Mouse (Mus musculus): ENCODE data around the gene Gabbr2.

Gabbr2 gene

DNA sequence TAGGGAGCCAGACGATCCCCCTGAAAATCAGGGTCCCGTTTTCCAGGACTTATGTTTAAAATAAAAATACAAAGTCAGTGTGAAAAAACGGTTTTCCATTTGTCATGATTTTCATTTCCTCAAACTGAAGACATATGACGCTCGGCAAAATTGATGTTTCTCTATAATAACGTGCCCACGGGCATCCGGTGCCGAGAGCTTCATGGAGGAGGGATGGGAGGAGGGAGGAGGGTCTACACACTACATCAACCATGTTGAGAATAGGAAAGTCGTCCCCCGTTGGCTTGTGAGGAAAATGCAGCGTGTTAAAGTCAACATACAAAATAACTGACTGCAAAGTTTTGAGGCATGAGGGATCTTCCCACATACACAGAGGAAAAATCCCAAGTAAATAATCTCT is 75.7 kb downstream of the Gabbr2 start:
- H3K36me3 ChIP-seq (ENCODE audit: control insufficient read depth, insufficient read depth, low read length, poor library complexity, severe bottlenecking), result no peaks in the 10 kb centered on the region
- DNase-seq (ENCODE audit: low read depth, low spot score), result no peak
- H3K27me3 ChIP-seq (ENCODE audit: control insufficient read depth, insufficient read depth, low read length, poor library complexity, severe bottlenecking), result no peaks in the 10 kb centered on the region

DNA sequence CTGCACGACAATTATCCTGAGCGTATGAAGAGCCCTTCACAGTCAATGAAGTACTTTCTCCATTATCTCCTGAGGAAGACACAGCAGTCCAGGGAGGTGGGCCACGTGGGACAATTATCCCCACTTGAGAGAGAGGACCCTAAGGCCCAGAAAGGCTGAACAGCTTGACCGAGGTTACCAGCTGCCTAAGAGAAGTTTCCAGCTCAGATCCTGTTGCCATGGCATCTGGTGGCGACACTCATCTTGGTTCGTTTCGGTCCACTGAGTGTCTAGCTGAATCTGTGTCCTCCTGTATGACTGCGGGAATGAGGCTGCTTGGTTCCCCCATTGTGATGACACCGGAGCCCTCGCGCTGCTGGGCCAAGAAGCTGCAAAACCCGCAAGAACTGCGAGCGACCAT is 76.2 kb downstream of the Gabbr2 start:
- no peak for DNase-seq (ENCODE audit: low read depth, low spot score)
- H3K27me3 ChIP-seq (ENCODE audit: control insufficient read depth, insufficient read depth, low read length, poor library complexity, severe bottlenecking), result no peaks in the 10 kb centered on the region

DNA sequence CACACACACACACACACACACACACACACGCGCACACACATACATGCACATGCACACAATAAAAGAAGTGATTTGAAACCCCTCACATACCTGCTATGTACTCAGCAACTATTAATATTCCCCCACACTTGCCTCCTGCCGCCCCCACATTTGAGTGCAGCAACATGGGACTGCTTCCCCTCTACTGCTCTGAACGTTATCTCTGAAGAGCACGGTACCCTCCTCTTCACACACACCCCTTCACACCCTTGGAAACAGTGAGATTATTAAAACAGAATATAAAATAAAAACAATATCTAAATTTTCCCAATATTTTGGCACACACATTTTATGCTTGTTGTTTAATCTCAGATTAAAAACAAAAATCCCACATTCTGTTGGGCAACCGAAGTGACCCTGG is 77.1 kb downstream of the Gabbr2 start:
- Histone ChIP-seq H3K27me3 (ENCODE audit: control insufficient read depth, insufficient read depth, low read length, poor library complexity, severe bottlenecking) (no peaks in the 10 kb centered on the region), H3K36me3 (ENCODE audit: control insufficient read depth, insufficient read depth, low read length, poor library complexity, severe bottlenecking) (no peaks in the 10 kb centered on the region)
- no peak for DNase-seq (ENCODE audit: low read depth, low spot score)

More for the DNA sequence above, 76.2 kb downstream of the Gabbr2 start:
- no peaks in the 10 kb centered on the region for H3K36me3 ChIP-seq (ENCODE audit: control insufficient read depth, insufficient read depth, low read length, poor library complexity, severe bottlenecking)

DNA sequence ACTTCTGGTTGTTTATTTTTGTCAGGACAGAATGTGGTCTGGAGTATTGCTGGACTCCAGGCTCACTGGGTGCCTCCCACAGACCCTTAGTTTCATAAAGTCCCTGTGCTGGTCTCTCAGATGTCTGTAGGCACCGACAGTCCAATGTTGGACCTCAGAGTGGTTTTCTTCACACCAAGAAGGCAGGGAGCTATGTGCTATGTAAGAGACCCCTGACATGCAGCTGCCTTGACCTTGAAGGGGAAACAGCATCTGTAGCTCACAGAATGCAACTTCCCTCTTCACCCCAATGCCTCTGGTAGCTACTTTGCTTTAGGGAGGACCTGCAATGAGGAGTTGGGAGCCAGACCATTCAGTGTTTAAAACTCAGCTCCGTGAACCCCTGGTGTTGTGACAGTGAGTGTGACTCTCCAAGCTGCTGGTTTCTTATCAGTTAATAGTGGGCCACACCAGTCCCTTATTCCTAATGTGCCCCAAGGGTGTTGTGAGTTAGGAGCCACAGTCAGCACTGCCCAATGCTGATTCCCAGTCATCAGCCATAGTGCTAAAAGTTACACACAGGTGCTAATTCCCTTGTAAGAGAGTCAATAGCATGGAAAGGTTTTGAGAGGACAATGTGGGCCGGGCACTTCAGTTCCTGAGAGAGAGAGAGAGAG is 85.5 kb downstream of the Gabbr2 start:
- no peaks in the 10 kb centered on the region; the same call in 1 of the 2 replicates for H3K27me3 ChIP-seq (ENCODE audit: control insufficient read depth, insufficient read depth, low read length, poor library complexity, severe bottlenecking)

DNA sequence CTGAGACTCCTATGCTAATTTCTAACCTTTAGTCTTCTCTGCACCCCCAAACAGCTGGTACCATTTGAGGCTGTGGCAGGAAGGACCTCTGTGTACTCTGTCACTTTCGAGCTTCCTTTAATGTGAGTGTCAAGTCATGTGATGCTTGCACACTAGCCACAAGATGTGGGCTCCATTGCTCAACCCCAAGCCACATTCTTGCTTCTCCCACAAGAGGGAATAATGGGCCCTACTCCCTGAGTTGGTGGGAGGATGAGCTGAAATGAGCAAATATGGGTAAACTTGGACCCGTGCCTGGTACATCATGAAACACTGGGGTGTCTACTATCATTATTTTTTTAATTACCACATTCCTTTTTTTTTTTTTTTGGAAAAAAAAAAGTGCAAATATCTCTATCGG is 86.5 kb downstream of the Gabbr2 start:
- H3K36me3 ChIP-seq (ENCODE audit: control insufficient read depth, insufficient read depth, low read length, poor library complexity, severe bottlenecking), result no peaks in the 10 kb centered on the region
- DNase-seq (ENCODE audit: low read depth, low spot score), result no peak
- H3K27me3 ChIP-seq (ENCODE audit: control insufficient read depth, insufficient read depth, low read length, poor library complexity, severe bottlenecking), result no peaks in the 10 kb centered on the region; the same call in 1 of the 2 replicates

More for the DNA sequence above, 85.5 kb downstream of the Gabbr2 start:
- H3K36me3 ChIP-seq (ENCODE audit: control insufficient read depth, insufficient read depth, low read length, poor library complexity, severe bottlenecking), result no peaks in the 10 kb centered on the region
- no peak for DNase-seq (ENCODE audit: low read depth, low spot score)

DNA sequence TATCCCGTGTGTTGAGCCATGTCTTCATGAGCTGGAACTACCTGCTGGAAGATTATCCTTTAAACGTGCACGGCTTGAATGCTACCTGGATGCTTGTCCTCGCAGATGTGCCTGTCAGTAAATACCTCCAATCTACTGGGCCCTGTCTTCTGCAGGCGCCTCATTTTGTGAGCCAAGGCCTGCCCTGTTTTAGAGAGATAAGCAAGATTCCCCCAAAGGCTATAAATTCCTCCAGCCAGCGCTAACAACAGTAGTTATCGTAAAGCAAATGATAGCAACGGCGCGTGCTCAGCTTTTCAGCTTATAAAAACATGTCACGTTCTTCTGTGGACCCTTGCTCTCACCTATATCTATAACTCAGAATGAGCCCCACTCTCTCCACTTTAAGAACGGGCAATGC is 87.5 kb downstream of the Gabbr2 start:
- DNase-seq (ENCODE audit: low read depth, low spot score), result no peak
- H3K36me3 ChIP-seq (ENCODE audit: control insufficient read depth, insufficient read depth, low read length, poor library complexity, severe bottlenecking), result no peaks in the 10 kb centered on the region

DNA sequence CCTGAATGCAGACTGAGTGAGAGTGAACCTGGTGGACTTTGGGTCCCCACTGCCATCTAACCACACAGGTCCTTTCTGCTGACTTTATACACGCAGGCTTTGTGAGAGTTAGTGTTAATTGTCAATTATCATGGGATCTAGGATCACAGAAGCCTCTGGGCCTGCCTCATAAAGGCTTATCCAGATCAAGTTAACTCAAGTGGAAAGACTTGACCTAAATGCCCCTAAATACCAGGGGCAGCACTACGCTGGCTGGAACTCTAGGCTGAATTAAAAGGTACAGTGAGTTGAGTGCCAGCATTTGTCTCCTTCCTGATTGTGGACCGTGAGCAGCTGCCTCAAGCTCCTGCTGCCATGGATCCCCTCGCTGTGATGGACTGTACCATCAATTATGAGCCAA is 93.1 kb downstream of the Gabbr2 start:
- no peaks in the 10 kb centered on the region for H3K36me3 ChIP-seq (ENCODE audit: control insufficient read depth, insufficient read depth, low read length, poor library complexity, severe bottlenecking)
- DNase-seq (ENCODE audit: low read depth, low spot score), result no peak

More for the DNA sequence above, 87.5 kb downstream of the Gabbr2 start:
- H3K27me3 ChIP-seq (ENCODE audit: control insufficient read depth, insufficient read depth, low read length, poor library complexity, severe bottlenecking), result no peaks in the 10 kb centered on the region; the same call in 1 of the 2 replicates

GRCm38 (mm10) chr4:46897634-46898399 is 93.9 kb downstream of the Gabbr2 start:
- H3K27me3 ChIP-seq (ENCODE audit: control insufficient read depth, insufficient read depth, low read length, poor library complexity, severe bottlenecking), result no peaks in the 10 kb centered on the region
- no peak for DNase-seq (ENCODE audit: low read depth, low spot score)
- no peaks in the 10 kb centered on the region for H3K36me3 ChIP-seq (ENCODE audit: control insufficient read depth, insufficient read depth, low read length, poor library complexity, severe bottlenecking)

More for the DNA sequence above, 93.1 kb downstream of the Gabbr2 start:
- H3K27me3 ChIP-seq (ENCODE audit: control insufficient read depth, insufficient read depth, low read length, poor library complexity, severe bottlenecking), result no peaks in the 10 kb centered on the region

- no peak for DNase-seq (ENCODE audit: low read depth, low spot score)
- no peaks in the 10 kb centered on the region for H3K36me3 ChIP-seq (ENCODE audit: control insufficient read depth, insufficient read depth, low read length, poor library complexity, severe bottlenecking)
- H3K27me3 ChIP-seq (ENCODE audit: control insufficient read depth, insufficient read depth, low read length, poor library complexity, severe bottlenecking), result no peaks in the 10 kb centered on the region
These were observed 97.5 kb downstream of the Gabbr2 start for GRCm38 (mm10) chr4:46894144-46894543.

- no peak for DNase-seq (ENCODE audit: low read depth, low spot score)
- H3K27me3 ChIP-seq (ENCODE audit: control insufficient read depth, insufficient read depth, low read length, poor library complexity, severe bottlenecking), result no peaks in the 10 kb centered on the region
- no peaks in the 10 kb centered on the region for H3K36me3 ChIP-seq (ENCODE audit: control insufficient read depth, insufficient read depth, low read length, poor library complexity, severe bottlenecking)
These were observed 102.5 kb downstream of the Gabbr2 start for GRCm38 (mm10) chr4:46889175-46889574.

- DNase-seq (ENCODE audit: low read depth, low spot score), result no peak
- no peaks in the 10 kb centered on the region for H3K36me3 ChIP-seq (ENCODE audit: control insufficient read depth, insufficient read depth, low read length, poor library complexity, severe bottlenecking)
- H3K27me3 ChIP-seq (ENCODE audit: control insufficient read depth, insufficient read depth, low read length, poor library complexity, severe bottlenecking), result no peaks in the 10 kb centered on the region
These were observed 105.9 kb downstream of the Gabbr2 start for GRCm38 (mm10) chr4:46885627-46886383.

- no peak for DNase-seq (ENCODE audit: low read depth, low spot score)
- Histone ChIP-seq H3K36me3 (ENCODE audit: control insufficient read depth, insufficient read depth, low read length, poor library complexity, severe bottlenecking) (no peaks in the 10 kb centered on the region), H3K27me3 (ENCODE audit: control insufficient read depth, insufficient read depth, low read length, poor library complexity, severe bottlenecking) (no peaks in the 10 kb centered on the region)
These were observed 107.5 kb downstream of the Gabbr2 start for GRCm38 (mm10) chr4:46884132-46884531.

GRCm38 (mm10) chr4:46883546-46883945 is 108.1 kb downstream of the Gabbr2 start:
- DNase-seq (ENCODE audit: low read depth, low spot score), result no peak
- Histone ChIP-seq H3K36me3 (ENCODE audit: control insufficient read depth, insufficient read depth, low read length, poor library complexity, severe bottlenecking) (no peaks in the 10 kb centered on the region), H3K27me3 (ENCODE audit: control insufficient read depth, insufficient read depth, low read length, poor library complexity, severe bottlenecking) (no peaks in the 10 kb centered on the region)

DNA sequence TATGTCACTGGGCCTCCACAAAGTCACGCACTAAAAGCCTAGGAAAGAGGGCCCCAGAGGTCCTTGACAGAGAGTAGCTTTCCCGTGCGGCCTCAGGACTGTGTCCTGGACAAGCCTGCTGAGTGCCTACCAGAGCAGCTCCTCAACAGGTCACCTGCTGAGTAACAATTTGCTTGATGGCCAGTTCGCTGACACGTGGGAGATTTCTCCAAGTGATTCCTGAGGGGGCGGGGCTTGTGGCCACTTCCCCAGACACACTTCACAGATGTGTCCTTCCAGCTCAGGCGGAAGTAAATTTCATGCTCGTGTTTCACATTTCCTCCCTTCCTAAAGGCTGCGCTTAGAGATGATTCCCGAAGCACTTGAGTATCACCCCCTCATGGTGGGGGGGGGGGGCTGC is 108.6 kb downstream of the Gabbr2 start:
- Histone ChIP-seq H3K36me3 (ENCODE audit: control insufficient read depth, insufficient read depth, low read length, poor library complexity, severe bottlenecking) (no peaks in the 10 kb centered on the region), H3K27me3 (ENCODE audit: control insufficient read depth, insufficient read depth, low read length, poor library complexity, severe bottlenecking) (no peaks in the 10 kb centered on the region)
- DNase-seq (ENCODE audit: low read depth, low spot score), result no peak

DNA sequence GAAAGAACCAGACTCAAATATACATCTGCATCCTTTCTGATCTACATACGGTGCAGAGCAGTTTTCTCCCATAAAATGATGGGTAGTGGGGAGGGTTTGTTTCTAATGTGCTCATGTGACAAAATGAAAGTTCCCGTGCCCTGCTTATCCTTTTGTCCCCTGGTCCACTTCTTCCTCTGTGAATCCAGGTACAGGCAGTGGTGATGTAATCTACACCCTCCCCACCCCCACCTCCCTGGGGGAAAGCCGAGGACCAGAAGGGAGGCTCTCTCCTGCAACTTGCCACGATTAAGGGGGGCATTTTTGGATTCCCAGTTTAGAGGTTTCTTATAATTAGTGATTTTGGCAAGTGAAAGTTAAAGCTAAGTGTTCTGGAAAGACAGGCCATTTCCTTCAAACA is 110.4 kb downstream of the Gabbr2 start:
- H3K27me3 ChIP-seq (ENCODE audit: control insufficient read depth, insufficient read depth, low read length, poor library complexity, severe bottlenecking), result no peaks in the 10 kb centered on the region
- no peak for DNase-seq (ENCODE audit: low read depth, low spot score)
- H3K36me3 ChIP-seq (ENCODE audit: control insufficient read depth, insufficient read depth, low read length, poor library complexity, severe bottlenecking), result no peaks in the 10 kb centered on the region
